Mouse (Mus musculus) heart, postnatal 25 days (tissue): Measurements from ENCODE around the gene Rtn1. TPM values are rescaled to one million over a fixed set of nuclear protein-coding genes. Genes with fewer than 3 reads are reported as not detected.

Experiments used
- DNase-seq: peaks from one replicate; pipeline ENCODE4 v3.0.0; 2022; ENCODE audit warnings: low spot score
- intact Hi-C: fragments of 180-260 bp; cut with DNase I; formaldehyde crosslinking; loops from one replicate; pipeline ENCODE4 v1.15.1; 2025
- total RNA-seq, 2 experiments: library from RNA; stranded (reverse); gene quantifications; 2 replicates each; pipeline ENCODE4 v1.2.3; 2021

Rtn1 gene
- 1 to 10 TPM; 3.1 to 5.3 TPM for total RNA-seq

GRCm38 (mm10) chr12:72408954-72409353 lies at the start of gene Rtn1:
Gene Rtn1, minus strand, starts transcription at chr12:72409054.
- DNase-seq = no peak
- intact Hi-C loops = no loop called here

- no peak for DNase-seq
- intact Hi-C loops = no loop called here
Observed at GRCm38 (mm10) chr12:72453941-72454340, 45.1 kb upstream of the Rtn1 start.

DNA sequence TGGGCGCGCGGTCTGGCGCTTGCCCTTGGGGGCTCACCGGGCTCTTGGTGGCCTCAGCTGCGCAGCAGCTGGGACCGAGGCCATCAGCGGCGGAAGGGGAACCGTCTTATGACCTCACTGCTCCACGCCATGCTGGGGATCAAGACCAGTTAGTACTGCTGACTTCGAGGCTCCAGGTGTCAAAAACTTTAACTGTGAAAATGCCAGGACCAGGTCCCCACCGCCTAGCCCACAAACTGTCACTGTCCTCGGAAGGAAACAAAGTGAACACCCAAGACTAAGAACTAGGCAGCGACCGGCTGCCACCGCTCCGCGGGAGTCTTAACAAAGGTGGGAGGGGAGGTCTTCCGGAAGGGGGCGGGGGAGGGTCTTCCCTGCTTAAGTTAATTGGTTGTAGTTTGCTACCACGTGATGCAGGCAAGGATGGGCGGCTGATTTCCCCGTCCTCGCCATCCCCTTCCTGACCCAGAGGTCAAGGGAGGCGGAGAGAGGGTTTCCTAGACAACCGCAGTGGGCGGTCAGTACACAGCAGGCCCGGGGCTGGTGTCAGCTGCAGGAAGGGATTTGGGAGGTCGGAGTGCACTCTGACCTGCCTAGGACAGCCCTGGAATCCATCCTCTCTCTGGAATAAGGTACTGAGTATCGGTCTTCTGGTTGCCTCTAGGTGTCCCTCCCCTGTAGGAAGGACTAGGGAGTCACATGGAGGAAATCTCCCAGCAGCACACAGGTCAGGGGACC lies 33.2 kb upstream of the Rtn1 start, which contains the start of gene Lrrc9:
Gene Lrrc9 (plus strand): TSS at position 28 of the 738 bp plus-strand sequence.
- intact Hi-C loops = no loop called here
- peak; percentile 55 for DNase-seq

GRCm38 (mm10) chr12:72438961-72439480 lies 30.2 kb upstream of the Rtn1 start:
- intact Hi-C loops = no loop called here
- no peak for DNase-seq

- intact Hi-C loops = no loop called here
- no peak for DNase-seq
Observed at GRCm38 (mm10) chr12:72437676-72438341, 29.0 kb upstream of the Rtn1 start.

- intact Hi-C loops = no loop called here
- no peak for DNase-seq
Observed at GRCm38 (mm10) chr12:72433241-72433865, 24.5 kb upstream of the Rtn1 start.

DNA sequence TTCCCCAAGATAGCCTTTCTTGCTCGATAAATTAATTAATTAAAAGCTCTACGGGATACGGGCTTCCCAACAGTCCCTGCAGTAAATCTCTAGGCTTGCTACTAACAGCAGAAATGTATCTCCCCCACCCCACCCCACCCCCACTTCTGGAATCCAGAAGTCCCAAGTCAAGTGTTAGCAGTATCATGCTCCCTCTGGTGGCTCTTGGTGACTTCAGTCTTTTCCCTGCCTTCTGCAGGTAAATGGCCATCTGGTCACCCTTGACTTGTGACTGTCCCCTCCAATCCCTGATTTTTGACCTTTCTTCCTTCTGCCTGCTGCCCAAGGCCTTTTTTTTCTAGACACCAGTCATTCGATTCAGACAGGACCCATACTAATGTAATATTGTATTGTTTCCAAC lies 23.4 kb upstream of the Rtn1 start:
- intact Hi-C loops = no loop called here
- DNase-seq = no peak

DNA sequence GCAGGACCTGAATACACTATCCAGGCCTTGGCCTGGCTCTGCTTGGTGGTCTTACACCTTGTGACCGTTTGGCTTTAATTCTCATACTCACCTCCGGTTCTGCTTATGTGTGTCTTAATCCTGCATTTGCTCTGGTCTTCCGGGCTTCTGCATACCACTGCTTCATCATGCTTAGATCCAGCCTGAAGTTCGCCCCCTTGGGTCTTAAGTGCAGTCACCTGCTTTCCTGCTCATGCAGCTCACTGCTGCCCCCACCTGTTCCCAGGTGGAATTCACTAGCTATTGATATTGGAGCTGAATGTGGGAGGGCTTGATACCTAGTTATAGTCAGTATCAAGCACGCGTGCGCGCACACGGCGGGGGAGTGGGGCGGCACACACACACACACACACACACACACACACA lies 18.9 kb upstream of the Rtn1 start:
- intact Hi-C loops = loop anchor here (2.0 kb wide), 1 partner anchor 323 kb away; no protein-coding TSS in a partner anchor

GRCm38 (mm10) chr12:72422681-72423080 lies 13.8 kb upstream of the Rtn1 start:
- no peak for DNase-seq
- intact Hi-C loops = no loop called here

More for the DNA sequence above, 18.9 kb upstream of the Rtn1 start:
- DNase-seq = no peak

DNA sequence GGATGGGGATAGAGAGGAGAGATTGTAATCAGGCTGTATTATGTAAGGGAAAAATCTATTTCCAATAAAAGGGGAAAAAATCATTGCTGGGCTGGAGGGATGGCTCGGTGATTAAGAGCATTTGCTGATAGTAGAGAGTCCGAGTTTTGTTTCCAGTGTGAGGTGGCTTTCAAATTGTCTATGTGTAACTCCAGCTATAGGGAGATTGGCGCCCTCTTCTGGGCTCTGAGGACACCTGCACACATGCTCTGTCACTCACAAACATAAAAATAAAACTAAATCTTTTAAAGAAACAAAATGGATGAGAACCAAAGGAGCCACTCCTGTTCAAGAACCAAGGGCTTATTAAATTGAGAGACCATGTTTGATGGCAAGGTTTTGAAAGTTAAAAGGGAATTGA lies 8.9 kb upstream of the Rtn1 start:
- intact Hi-C loops = loop anchor here (10.0 kb wide), 1 partner anchor 653 kb away; no protein-coding TSS in a partner anchor
- DNase-seq = no peak

- intact Hi-C loops = no loop called here
- DNase-seq = peak; percentile 13
Observed at GRCm38 (mm10) chr12:72408111-72408891, 553 bp downstream of the Rtn1 start.

DNA sequence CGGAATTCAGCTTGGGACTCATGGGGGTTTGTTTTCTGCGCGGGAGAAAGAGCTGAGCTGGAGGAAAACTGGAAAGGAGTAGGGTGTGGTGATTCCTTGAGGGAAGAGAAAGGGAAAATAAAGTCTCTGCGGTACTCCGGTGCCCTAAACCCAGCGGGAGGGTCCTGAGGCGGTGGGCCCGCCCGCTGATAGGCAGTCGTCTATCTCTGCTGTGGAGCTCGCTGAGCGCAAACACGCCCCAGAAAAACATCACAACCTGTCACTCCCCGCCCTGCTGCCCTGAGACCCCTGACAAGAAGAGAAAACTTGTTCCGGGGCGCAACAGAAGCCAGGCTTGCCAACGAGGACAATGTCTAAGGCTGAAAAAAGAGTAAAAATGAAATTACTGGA lies 1.1 kb downstream of the Rtn1 start:
- no peak for DNase-seq
- intact Hi-C loops = no loop called here

DNA sequence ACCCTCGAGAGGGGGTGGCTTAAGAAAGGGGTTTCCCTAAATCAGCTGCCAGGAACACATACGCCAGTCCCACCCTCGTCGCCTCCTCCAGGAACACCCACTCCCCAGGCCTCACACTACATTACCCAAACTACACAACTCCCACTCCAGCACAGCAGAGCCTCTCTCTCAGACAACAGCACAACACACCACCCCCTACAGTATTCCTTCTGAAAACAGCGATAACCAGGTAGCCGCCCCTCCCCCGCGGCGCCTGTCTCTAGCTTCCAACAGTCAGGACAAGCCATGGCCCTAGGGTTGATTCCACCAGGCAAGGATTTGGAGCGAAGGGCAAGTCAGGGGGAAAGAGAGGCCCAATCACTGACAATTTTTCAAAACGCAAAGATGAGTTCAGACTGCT lies 1.7 kb downstream of the Rtn1 start:
- DNase-seq = no peak
- intact Hi-C loops = no loop called here

- intact Hi-C loops = no loop called here
Observed at GRCm38 (mm10) chr12:72405031-72405430, 3.8 kb downstream of the Rtn1 start.

GRCm38 (mm10) chr12:72393046-72393805 lies 15.6 kb downstream of the Rtn1 start:
- intact Hi-C loops = no loop called here
- no peak for DNase-seq

More at GRCm38 (mm10) chr12:72405031-72405430, 3.8 kb downstream of the Rtn1 start:
- no peak for DNase-seq

GRCm38 (mm10) chr12:72390346-72390745 lies 18.5 kb downstream of the Rtn1 start:
- intact Hi-C loops = no loop called here
- DNase-seq = no peak

GRCm38 (mm10) chr12:72389377-72390103 lies 19.3 kb downstream of the Rtn1 start:
- intact Hi-C loops = no loop called here
- no peak for DNase-seq

GRCm38 (mm10) chr12:72388835-72389234 lies 20.0 kb downstream of the Rtn1 start:
- intact Hi-C loops = no loop called here
- no peak for DNase-seq

DNA sequence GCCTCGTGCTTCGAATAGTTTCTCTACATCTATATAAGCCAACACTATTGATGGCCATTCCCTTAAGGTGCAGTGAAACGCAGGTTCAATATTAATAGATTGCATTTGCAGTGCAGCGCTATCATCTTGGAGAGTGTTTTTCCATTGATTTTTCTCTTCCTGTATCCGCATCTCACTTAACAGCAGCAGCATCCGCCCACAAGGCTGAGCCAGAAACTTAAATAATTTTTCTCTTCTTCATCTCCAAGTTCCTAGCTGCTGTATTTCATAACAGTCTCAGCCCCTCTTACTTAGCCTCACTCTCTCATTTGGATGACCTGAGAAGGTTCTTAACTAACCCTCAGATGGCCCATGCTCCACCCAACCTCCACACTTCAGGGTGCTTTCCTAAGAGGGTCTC lies 20.7 kb downstream of the Rtn1 start:
- intact Hi-C loops = no loop called here
- no peak for DNase-seq
